Mouse (Mus musculus) neutrophil, adult 83 days (primary cell): ENCODE measurements around the gene Zbtb26. TPM values are rescaled to one million over a fixed set of nuclear protein-coding genes. Genes with fewer than 3 reads are reported as not detected.

Source experiments
- total RNA-seq, 2 experiments: library from RNA; stranded (reverse); gene quantifications; one replicate each; pipeline ENCODE4 v1.2.4; 2023

Zbtb26 gene
- total RNA-seq = 1 to 10 TPM; 2.9 to 3.4 TPM

DNA sequence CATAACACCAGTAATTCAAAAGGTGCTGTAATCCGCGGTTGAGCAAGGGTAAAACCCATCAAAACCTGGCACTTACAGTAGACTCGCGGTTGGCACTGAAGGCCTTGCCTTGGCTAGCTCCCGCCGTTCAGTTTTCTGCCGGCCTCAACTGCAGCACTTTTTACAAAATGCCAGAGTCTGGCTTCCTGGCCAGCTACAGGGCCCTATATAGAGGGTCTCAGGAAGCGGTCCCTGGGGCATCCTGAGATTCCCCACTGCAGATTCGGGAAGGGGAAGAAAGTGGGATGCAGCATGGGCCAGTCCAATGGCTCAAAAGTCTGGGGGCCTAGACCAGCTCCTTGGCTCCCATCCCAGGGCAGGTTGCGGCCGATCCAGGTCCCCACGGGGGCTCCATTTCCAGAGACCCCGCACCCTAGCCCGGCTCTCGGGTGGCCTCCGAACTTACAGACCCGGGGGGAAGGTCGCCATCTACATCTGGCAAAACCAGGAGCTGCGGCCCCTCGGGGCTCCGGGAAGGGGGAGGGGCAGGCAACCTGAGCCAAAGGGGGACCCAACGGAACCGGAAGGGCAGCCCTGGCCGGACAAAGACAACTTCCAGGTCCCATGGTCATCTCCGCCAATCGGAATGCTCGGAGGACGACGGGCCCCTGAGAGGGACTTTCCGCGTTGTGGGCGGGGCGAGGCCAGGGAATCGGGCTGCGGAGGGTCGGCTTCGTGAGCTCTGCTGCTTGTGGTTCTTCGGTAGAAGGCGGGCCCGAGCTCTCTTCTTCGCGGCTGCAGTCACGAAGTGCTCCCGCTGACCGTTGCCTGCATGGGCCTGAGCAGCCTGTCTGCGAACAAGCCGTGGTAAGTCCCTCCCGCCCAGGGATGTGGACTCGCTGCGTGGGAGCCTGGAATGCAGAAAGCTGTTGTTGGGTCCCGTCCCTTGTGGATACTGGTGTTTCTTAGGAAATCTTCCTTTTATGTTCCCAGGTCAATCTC lies at the start of gene Zbtb26, which contains the start of the genes Zbtb6 and Rabgap1:
Gene Zbtb26, minus strand, starts transcription at position 525 of the 981 bp plus-strand sequence.
Gene Zbtb6, minus strand, starts transcription at position 561 of the 981 bp plus-strand sequence.
Gene Rabgap1, plus strand, starts transcription at position 669 of the 981 bp plus-strand sequence.

GRCm38 (mm10) chr2:37422306-37423304 lies 20.3 kb downstream of the Zbtb26 start, which contains the start of gene Rc3h2:
Gene Rc3h2, minus strand, starts transcription at chr2:37422903.

Other genes with a start within 250 kb of the Zbtb26 start
- gene Olfr366, start 231.6 kb downstream of the Zbtb26 start, total RNA-seq = not detected
- gene Olfr368, start 116.6 kb downstream of the Zbtb26 start, total RNA-seq = not detected
- gene Pdcl, start 83.8 kb downstream of the Zbtb26 start, total RNA-seq = 10 to 100 TPM; 29.7 to 32.7 TPM
- gene Rc3h2, start 20.2 kb downstream of the Zbtb26 start, total RNA-seq = 10 to 100 TPM; 43.4 to 45.3 TPM
- 1 to 10 TPM; 8.1 to 8.5 TPM for gene Zbtb6, start within 50 bp of the Zbtb26 start, total RNA-seq
- gene Rabgap1, start 144 bp upstream of the Zbtb26 start, total RNA-seq = 10 to 100 TPM; 20.4 to 25.7 TPM
- gene Gpr21, start 73.2 kb upstream of the Zbtb26 start, total RNA-seq = 1 to 10 TPM; 1.5 to 2.0 TPM